In genomic region chr10:95220536-95220935, GRCm38 (mm10) we compare ENCODE assay signal across 24 mouse cellular contexts.
"Had no signal": no experiment of that assay in that cellular context is flagged by ENCODE, and none has a peak within 500 bp of the region (broad histone marks: within the 10 kb centered on the region; RNA-seq: fewer than 3 reads in every experiment).

No protein-coding gene starts in this region.

- H3K27me3 ChIP-seq: liver, embryonic 12.5 days; liver, embryonic 15.5 days; lung, embryonic 15.5 days; megakaryocyte, embryonic 14.5 days; midbrain, embryonic 13.5 days; neural tube, embryonic 13.5 days; stomach, embryonic 15.5 days had no signal

- H3K36me3 ChIP-seq: kidney, embryonic 15.5 days; limb, embryonic 10.5 days; limb, embryonic 13.5 days; liver, embryonic 12.5 days; liver, embryonic 15.5 days; lung, embryonic 15.5 days; midbrain, embryonic 10.5 days; midbrain, embryonic 13.5 days; neural tube, embryonic 13.5 days; stomach, embryonic 15.5 days had no signal

- H3K9ac ChIP-seq: kidney, embryonic 15.5 days; limb, embryonic 13.5 days; liver, embryonic 12.5 days; liver, embryonic 15.5 days; lung, embryonic 15.5 days; midbrain, embryonic 13.5 days; neural tube, embryonic 13.5 days; stomach, embryonic 15.5 days had no signal

- DNase-seq: kidney, adult 8-10 months; kidney, postnatal 10 days; kidney, postnatal 36 days; liver; lung, adult 18-20 months; lung, postnatal 10 days; lung, postnatal 36 days; retina, postnatal 1 day; right cerebral cortex, postnatal 25 days; spleen, adult 18-20 months; thymus, postnatal 36 days had no signal

- H3K4me1 ChIP-seq: liver, embryonic 12.5 days; liver, embryonic 15.5 days; midbrain, embryonic 10.5 days; stomach, embryonic 15.5 days had no signal

- H3K27ac ChIP-seq: kidney, embryonic 15.5 days; limb, embryonic 10.5 days; limb, embryonic 13.5 days; liver, embryonic 12.5 days; liver, embryonic 15.5 days; lung, embryonic 15.5 days; midbrain, embryonic 10.5 days; midbrain, embryonic 13.5 days; neural tube, embryonic 13.5 days; stomach, embryonic 15.5 days had no signal

- H3K4me2 ChIP-seq: kidney, embryonic 15.5 days; limb, embryonic 13.5 days; liver, embryonic 12.5 days; liver, embryonic 15.5 days; lung, embryonic 15.5 days; midbrain, embryonic 13.5 days; neural tube, embryonic 13.5 days; stomach, embryonic 15.5 days had no signal

- H3K4me3 ChIP-seq: kidney, embryonic 15.5 days; limb, embryonic 10.5 days; limb, embryonic 13.5 days; liver, embryonic 12.5 days; liver, embryonic 15.5 days; lung, embryonic 15.5 days; megakaryocyte, embryonic 14.5 days; midbrain, embryonic 10.5 days; midbrain, embryonic 13.5 days; myocyte; neural tube, embryonic 13.5 days; stomach, embryonic 15.5 days had no signal

- H3K9me3 ChIP-seq: kidney, embryonic 15.5 days; limb, embryonic 10.5 days; limb, embryonic 13.5 days; liver, embryonic 12.5 days; liver, embryonic 15.5 days; lung, embryonic 15.5 days; megakaryocyte, embryonic 14.5 days; midbrain, embryonic 10.5 days; midbrain, embryonic 13.5 days; neural tube, embryonic 13.5 days; stomach, embryonic 15.5 days had no signal

- ATAC-seq: liver, embryonic 12.5 days; midbrain, embryonic 13.5 days; midbrain, embryonic 16.5 days had no signal
